Comparison of ENCODE assay signal across 12 mouse cellular contexts in the genomic region with DNA sequence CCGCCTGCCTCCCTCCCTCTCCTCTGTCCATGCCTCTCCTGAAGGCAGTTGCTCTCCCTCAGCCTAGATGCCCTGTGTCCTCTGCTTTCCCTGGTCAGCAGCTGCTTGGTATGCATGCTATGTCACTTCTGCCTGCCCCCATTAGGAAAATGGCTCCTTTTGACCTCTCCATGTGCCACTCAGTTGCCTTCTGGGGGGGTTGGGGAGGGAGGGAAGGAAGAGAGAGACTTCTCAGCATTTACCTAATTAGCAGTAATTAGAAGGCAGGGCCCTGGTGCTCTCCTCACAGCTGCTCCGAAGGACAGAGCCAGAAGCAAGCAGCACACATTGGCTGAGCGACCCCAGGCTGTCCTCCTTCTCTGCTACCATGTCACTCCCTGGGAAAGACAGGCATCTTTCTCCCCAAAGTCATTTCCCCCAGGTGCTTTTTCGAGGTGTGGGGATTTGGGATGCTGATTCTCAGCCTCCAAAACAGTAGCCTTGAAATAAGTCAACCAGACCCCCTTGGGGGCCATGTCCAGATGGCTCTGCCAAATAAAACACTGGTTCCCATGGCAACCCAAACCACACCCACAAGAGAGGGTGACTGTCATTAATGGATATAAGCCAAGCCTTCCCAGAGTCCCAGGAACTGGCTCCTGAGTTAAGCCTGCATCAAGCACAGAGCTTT.
DNase-seq lines count a peak whose midpoint lies in the region; ATAC-seq lines count a peak whose summit lies in the region.
"Had no signal": no experiment of that assay in that cellular context is flagged by ENCODE, and none has a peak within 500 bp of the region (broad histone marks: within the 10 kb centered on the region; RNA-seq: fewer than 3 reads in every experiment).

No protein-coding gene starts in this region.

- H3K27ac ChIP-seq in kidney, embryonic 16.5 days (ENCODE audit: low read length), result no peak overlapping the region
- 0 out of 2 replicates have a peak overlapping the region, but pooled peaks have one; percentile 3 for H3K27ac ChIP-seq in forebrain, embryonic 14.5 days (ENCODE audit: low read depth, low read length)
- peak overlapping the region; percentile 39; the same call in 1 of the 2 replicates for H3K27ac ChIP-seq in midbrain, embryonic 12.5 days (replicated peaks)
- H3K27ac ChIP-seq: limb, embryonic 12.5 days had no signal

- H3K4me3 ChIP-seq in kidney, embryonic 16.5 days (ENCODE audit: low read length), result no peak overlapping the region
- H3K4me3 ChIP-seq in forebrain, embryonic 14.5 days (ENCODE audit: low read depth, low read length), result no peak overlapping the region
- H3K4me3 ChIP-seq in midbrain, embryonic 12.5 days, result no peak overlapping the region
- H3K4me3 ChIP-seq: heart, embryonic 12.5 days; limb, embryonic 12.5 days had no signal

- WGBS in kidney, embryonic 16.5 days, result 50% methylated on average over 4 of the region's 4 CpGs
- WGBS in forebrain, embryonic 14.5 days, result 32% methylated on average over 4 of the region's 4 CpGs
- 36% methylated on average over 4 of the region's 4 CpGs for WGBS in midbrain, embryonic 12.5 days

- no peak for DNase-seq in kidney, adult 9 months
- peak; percentile 17 for DNase-seq in R1 (ENCODE audit: low read depth, low spot score)
- DNase-seq in forebrain, embryonic 14.5 days (ENCODE audit: low spot score), result peak; percentile 66
- no peak for DNase-seq in frontal cortex, postnatal 36 days (ENCODE audit: low spot score in 2 of 2)
- DNase-seq in layer of hippocampus, postnatal 10 days (ENCODE audit: low spot score in 2 of 2), result no peak
- DNase-seq in right cerebral cortex, postnatal 4 days, result no peak
- DNase-seq: kidney, postnatal 36 days; right cerebral cortex, adult 18-20 months had no signal

- H3K9ac ChIP-seq in kidney, embryonic 16.5 days (replicated peaks; ENCODE audit: low read length), result no peak overlapping the region
- no peak overlapping the region for H3K9ac ChIP-seq in forebrain, embryonic 14.5 days (ENCODE audit: low read length)
- no peak overlapping the region for H3K9ac ChIP-seq in midbrain, embryonic 12.5 days (replicated peaks)
- H3K9ac ChIP-seq: heart, embryonic 12.5 days; limb, embryonic 12.5 days had no signal

- peak; percentile 70; the same call in 1 of the 2 replicates for ATAC-seq in kidney, embryonic 16.5 days (ENCODE audit: low FRiP score, low TSS enrichment)
- ATAC-seq in forebrain, embryonic 14.5 days, result peak; percentile 76
- peak; percentile 49; the same call in 1 of the 2 replicates for ATAC-seq in midbrain, embryonic 12.5 days (ENCODE audit: low FRiP score, low read depth)

- peaks cover 21% of the 10 kb centered on the region; the same call in 1 of the 2 replicates for H3K4me1 ChIP-seq in kidney, embryonic 16.5 days (ENCODE audit: insufficient read depth, low read length)
- peaks cover 22% of the 10 kb centered on the region for H3K4me1 ChIP-seq in forebrain, embryonic 14.5 days (ENCODE audit: control insufficient read depth, insufficient read depth, low read length)
- peaks cover 27% of the 10 kb centered on the region for H3K4me1 ChIP-seq in midbrain, embryonic 12.5 days

- no peaks in the 10 kb centered on the region for H3K9me3 ChIP-seq in kidney, embryonic 16.5 days (ENCODE audit: low read length)
- no peaks in the 10 kb centered on the region for H3K9me3 ChIP-seq in forebrain, embryonic 14.5 days (replicated peaks; ENCODE audit: control insufficient read depth, low read length)
- no peaks in the 10 kb centered on the region for H3K9me3 ChIP-seq in midbrain, embryonic 12.5 days
- H3K9me3 ChIP-seq: heart, embryonic 12.5 days; limb, embryonic 12.5 days had no signal

- no peaks in the 10 kb centered on the region for H3K36me3 ChIP-seq in kidney, embryonic 16.5 days (ENCODE audit: insufficient read depth, low read length)
- H3K36me3 ChIP-seq in forebrain, embryonic 14.5 days (ENCODE audit: control insufficient read depth, insufficient read depth, low read length), result no peaks in the 10 kb centered on the region
- no peaks in the 10 kb centered on the region for H3K36me3 ChIP-seq in midbrain, embryonic 12.5 days
- H3K36me3 ChIP-seq: heart, embryonic 12.5 days; limb, embryonic 12.5 days had no signal

- H3K4me2 ChIP-seq in kidney, embryonic 16.5 days (replicated peaks; ENCODE audit: low read depth, low read length), result no peak overlapping the region
- H3K4me2 ChIP-seq in forebrain, embryonic 14.5 days (ENCODE audit: low read length), result no peak overlapping the region
- H3K4me2 ChIP-seq in midbrain, embryonic 12.5 days (replicated peaks), result no peak overlapping the region
- H3K4me2 ChIP-seq: heart, embryonic 12.5 days; limb, embryonic 12.5 days had no signal

- no peaks in the 10 kb centered on the region for H3K27me3 ChIP-seq in kidney, embryonic 16.5 days (ENCODE audit: insufficient read depth, low read length)
- H3K27me3 ChIP-seq in forebrain, embryonic 14.5 days (replicated peaks; ENCODE audit: control insufficient read depth, insufficient read depth, low read length), result no peaks in the 10 kb centered on the region
- peaks cover 7% of the 10 kb centered on the region; the same call in 1 of the 2 replicates for H3K27me3 ChIP-seq in midbrain, embryonic 12.5 days

Comparison
In these comparisons a context has a peak if more than half of its experiments do, and no peak if none do; other contexts are left out.
1. DNase-seq: peak in R1 (single experiment) and forebrain, embryonic 14.5 days (single experiment); none in kidney, adult 9 months (single experiment), frontal cortex, postnatal 36 days (0 of 2), layer of hippocampus, postnatal 10 days (0 of 2) and right cerebral cortex, postnatal 4 days (single experiment).
2. Peak in every context shown above with its lines, with median percentiles within 50 percentile points of each other: ATAC-seq.